Mouse (Mus musculus): ENCODE results near the gene Rab13.

Gene Rab13

DNA sequence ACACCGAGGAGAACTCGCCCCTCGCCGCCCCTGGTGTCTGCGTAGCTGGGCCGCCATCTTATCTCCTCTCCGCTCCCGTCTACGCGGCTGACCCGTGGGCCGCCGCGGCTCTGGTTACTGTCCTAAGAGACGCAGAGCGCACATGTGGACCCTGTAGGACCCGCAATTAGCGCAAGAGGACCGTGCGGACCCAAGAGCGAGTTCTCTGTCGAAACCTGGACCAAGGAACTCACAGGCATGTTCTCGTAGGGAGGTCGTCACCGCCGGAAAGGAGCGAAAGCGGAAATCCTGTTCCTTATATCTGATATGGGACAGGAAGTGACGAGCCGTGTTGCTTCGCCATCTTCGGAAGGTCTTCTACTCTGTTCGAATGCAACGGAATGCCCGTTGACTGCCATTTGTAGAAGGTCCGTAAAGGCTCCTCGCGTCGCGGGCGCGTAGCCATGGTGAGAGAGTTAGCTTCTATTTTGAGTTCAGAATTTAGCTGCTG is at the start of gene Rab13, which contains the start of gene Rps27:
Rab13 (plus strand) TSS at position 319 of the 490 bp plus-strand sequence.
Rps27 (minus strand) TSS at position 275 of the 490 bp plus-strand sequence.
- in situ Hi-C loops (cut with MboI; ENCODE audit: low pct_unique_long_range_greater_than_20kb in 1 of 2, low sequenced_read_pairs in 2 of 2, unreplicated experiment in 1 of 2) = no loop called here

DNA sequence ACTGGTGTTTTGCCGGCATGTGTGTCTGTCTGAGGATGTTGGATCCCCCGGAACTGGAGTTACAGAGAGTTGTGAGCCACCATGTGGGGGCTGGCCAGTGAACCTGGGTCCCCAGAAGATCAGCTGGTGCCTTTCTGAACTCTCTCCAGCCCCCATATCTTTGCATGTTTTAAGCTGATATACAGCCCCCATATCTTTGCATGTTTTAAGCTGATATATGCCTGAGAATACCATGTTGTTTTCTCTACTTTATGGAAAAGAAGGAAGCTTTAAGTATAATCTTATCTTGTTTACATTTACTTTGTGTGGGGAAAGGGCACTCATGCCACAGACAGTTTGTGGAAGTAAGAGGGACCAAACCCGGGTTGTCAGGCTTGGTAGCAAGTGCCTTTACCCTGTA is 33.9 kb upstream of the Rab13 start:
- in situ Hi-C loops (cut with MboI; ENCODE audit: low pct_unique_long_range_greater_than_20kb in 1 of 2, low sequenced_read_pairs in 2 of 2, unreplicated experiment in 1 of 2) = no loop called here

DNA sequence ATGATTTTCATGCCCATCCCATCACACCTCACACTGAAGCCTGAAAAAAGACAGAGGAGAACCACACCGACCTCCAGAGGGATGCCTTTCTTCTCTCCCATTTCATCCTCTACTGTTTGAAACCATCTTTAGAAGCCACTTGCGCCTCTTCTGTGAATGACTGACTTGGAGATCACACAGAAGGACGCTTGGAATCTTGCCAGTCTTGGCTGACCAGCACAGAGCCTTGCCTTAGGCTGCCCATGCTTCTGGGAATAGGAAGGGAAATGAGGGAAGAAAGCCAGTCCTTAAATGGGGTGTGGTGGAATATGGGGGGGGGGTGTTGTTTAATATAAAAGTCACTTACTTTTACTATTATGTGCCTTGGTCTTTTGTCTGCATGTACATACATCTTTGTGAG is 29.9 kb upstream of the Rab13 start:
- in situ Hi-C loops (cut with MboI; ENCODE audit: low pct_unique_long_range_greater_than_20kb in 1 of 2, low sequenced_read_pairs in 2 of 2, unreplicated experiment in 1 of 2) = no loop called here

DNA sequence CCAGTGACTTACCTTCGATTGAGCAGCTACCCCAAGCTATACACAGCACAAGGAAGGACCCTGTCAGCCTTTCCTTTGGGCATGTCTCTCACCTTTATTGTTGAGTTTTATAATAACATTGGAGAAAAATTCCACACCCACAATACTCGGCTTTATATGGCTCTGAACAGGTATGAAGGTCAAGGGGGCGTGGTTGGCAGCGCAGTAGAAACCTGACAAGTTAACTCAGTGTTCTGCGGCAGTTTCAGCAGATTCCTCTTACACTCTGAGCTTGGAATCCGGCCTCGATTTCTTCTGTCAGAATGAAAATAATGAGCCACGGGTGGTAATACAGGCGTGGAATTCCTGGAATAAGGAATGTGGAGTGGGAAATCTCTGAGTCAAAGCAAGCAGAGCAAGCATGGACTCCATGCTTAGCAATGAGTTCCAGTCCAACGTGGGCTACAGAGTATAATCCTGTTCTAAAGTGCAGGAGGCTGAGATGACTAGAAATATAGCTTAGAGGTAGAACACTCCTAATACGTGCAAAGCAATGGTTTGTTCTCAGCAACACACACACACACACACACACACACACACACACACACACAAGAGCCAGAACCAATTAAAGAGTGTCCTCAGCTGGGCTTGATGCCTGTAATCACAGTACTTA is 22.5 kb upstream of the Rab13 start:
- in situ Hi-C loops (cut with MboI; ENCODE audit: low pct_unique_long_range_greater_than_20kb in 1 of 2, low sequenced_read_pairs in 2 of 2, unreplicated experiment in 1 of 2) = no loop called here

- in situ Hi-C loops (cut with MboI; ENCODE audit: low pct_unique_long_range_greater_than_20kb in 1 of 2, low sequenced_read_pairs in 2 of 2, unreplicated experiment in 1 of 2) = no loop called here
Measured at GRCm38 (mm10) chr3:90194759-90195158, 18.7 kb upstream of the Rab13 start.

GRCm38 (mm10) chr3:90195644-90196043 is 17.9 kb upstream of the Rab13 start:
- in situ Hi-C loops (cut with MboI; ENCODE audit: low pct_unique_long_range_greater_than_20kb in 1 of 2, low sequenced_read_pairs in 2 of 2, unreplicated experiment in 1 of 2) = no loop called here

DNA sequence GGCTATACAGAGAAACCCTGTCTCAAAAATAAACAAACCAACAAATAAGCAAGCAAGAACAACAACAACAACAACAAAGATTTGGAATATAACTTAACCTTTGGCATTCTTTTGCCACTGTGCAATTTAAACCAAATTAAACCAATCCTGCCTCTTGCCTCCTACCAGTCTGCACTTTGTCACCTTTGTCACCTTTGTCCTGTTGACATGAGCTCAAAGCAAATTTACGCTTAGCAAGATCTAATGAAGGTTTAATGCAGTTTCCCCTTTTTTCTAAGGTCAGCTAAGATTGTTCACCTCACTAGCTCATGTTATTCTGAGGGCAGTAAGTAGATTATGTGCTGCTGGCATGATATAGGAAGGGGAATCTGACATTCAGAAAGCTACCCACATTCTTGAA is 15.9 kb upstream of the Rab13 start:
- in situ Hi-C loops (cut with MboI; ENCODE audit: low pct_unique_long_range_greater_than_20kb in 1 of 2, low sequenced_read_pairs in 2 of 2, unreplicated experiment in 1 of 2) = no loop called here

DNA sequence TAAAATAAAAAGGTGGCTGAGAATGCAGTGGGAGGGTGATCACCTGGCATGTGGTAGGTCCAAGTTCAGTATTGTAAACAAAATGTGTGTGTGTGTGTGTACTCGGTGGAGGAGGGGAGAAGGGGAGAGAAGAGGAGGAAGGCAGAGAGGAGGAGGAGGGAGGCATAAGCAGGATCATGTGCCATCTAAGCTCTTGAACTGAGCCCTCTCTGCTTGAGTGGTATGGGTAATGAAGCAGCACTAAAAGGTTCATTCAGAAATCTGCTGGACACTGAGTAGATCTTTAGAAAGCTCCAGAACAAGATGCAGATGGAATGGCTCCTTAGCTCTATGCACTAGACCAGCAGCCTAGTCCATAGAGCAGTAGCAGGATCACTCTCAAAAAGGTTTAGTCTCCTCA is 10.6 kb upstream of the Rab13 start:
- in situ Hi-C loops (cut with MboI; ENCODE audit: low pct_unique_long_range_greater_than_20kb in 1 of 2, low sequenced_read_pairs in 2 of 2, unreplicated experiment in 1 of 2) = no loop called here

DNA sequence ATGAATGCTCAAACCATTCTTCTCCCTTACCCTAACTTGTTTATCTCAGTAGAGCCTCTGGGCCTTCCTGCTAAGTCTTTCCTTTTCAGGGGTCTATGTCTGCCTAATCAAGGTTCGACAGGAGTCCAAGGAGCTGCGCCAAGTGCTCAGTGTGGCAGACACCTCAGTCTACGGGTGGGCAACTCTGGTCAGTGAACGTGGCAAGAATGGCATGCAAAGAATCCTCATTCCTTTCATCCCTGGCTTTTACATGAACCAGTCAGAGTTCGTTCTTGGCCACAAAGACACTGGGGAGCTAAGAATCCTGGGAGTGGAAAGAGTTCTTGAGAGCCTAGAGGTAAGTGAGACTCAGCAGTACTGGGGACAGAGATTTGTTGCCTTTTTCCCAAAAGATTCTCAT is 9.9 kb upstream of the Rab13 start:
- in situ Hi-C loops (cut with MboI; ENCODE audit: low pct_unique_long_range_greater_than_20kb in 1 of 2, low sequenced_read_pairs in 2 of 2, unreplicated experiment in 1 of 2) = no loop called here

- in situ Hi-C loops (cut with MboI; ENCODE audit: low pct_unique_long_range_greater_than_20kb in 1 of 2, low sequenced_read_pairs in 2 of 2, unreplicated experiment in 1 of 2) = no loop called here
Measured at GRCm38 (mm10) chr3:90204582-90204981, 8.9 kb upstream of the Rab13 start.

GRCm38 (mm10) chr3:90208662-90209061 is 4.8 kb upstream of the Rab13 start:
- in situ Hi-C loops (cut with MboI; ENCODE audit: low pct_unique_long_range_greater_than_20kb in 1 of 2, low sequenced_read_pairs in 2 of 2, unreplicated experiment in 1 of 2) = no loop called here

GRCm38 (mm10) chr3:90209908-90210566 is 3.5 kb upstream of the Rab13 start:
- in situ Hi-C loops (cut with MboI; ENCODE audit: low pct_unique_long_range_greater_than_20kb in 1 of 2, low sequenced_read_pairs in 2 of 2, unreplicated experiment in 1 of 2) = no loop called here

DNA sequence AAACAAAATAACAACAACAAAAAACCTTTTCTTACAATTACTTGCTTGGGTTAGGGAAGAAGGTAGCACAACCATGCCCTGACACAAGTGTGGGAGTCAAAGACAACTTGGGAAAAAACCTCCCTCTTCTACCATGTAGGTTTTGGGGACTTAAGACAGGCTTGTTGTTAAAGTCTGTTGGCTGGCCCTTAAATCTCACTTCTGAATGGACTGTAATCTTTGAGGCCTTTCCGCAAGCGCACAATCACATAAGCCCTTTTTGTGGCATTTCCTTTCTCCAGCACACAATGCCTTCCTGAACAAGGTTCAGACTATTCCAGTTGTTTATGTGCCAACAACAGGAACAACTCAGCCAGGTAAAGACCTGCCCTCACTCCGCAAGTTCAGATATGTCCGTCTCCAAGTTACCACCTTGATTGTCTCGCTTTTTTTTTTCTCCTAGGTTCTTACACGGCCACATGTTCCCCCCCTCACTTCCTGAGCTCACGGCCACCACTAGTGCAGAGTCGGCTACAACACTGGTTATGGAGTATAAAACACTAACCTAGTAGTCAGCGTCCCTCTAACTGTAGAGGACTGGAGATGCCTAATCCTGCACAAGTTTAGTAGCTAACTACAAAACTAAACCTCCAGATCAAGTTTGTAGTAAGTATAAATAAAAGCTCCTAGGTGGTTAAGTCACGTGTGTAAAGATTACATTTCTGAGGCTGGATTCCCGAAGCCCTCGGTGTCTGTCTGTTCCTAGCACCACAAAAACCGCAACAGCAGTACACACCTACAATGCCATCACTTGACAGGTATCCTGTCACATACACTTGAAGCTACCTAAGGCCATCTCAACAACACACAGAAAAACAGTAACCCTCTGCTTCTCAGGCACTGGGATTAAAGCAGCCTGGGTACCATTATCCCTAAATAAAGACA is 1.8 kb upstream of the Rab13 start:
- in situ Hi-C loops (cut with MboI; ENCODE audit: low pct_unique_long_range_greater_than_20kb in 1 of 2, low sequenced_read_pairs in 2 of 2, unreplicated experiment in 1 of 2) = no loop called here

DNA sequence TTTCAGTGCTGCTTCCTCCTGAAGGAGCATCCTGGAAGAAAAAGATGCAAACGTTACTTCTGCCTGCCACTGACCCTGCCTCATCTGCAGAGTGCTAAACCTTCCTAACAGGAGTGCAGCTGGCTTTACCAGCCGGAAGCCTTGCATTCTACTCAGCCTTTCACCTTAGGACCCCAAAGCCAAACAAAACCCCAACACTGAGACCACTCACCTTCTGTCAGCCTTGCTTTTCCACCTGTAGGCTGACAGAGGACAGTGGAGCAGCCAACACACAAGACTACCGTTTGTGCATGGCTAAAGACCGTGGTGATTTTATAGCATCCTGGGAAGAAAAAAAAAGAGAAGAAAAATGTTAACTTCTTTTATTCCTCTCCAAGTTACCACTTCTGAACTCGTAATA is 772 bp upstream of the Rab13 start:
- in situ Hi-C loops (cut with MboI; ENCODE audit: low pct_unique_long_range_greater_than_20kb in 1 of 2, low sequenced_read_pairs in 2 of 2, unreplicated experiment in 1 of 2) = no loop called here

- in situ Hi-C loops (cut with MboI; ENCODE audit: low pct_unique_long_range_greater_than_20kb in 1 of 2, low sequenced_read_pairs in 2 of 2, unreplicated experiment in 1 of 2) = no loop called here
Measured at GRCm38 (mm10) chr3:90213956-90214684, 625 bp downstream of the Rab13 start.

GRCm38 (mm10) chr3:90215825-90216380 is 2.4 kb downstream of the Rab13 start:
- in situ Hi-C loops (cut with MboI; ENCODE audit: low pct_unique_long_range_greater_than_20kb in 1 of 2, low sequenced_read_pairs in 2 of 2, unreplicated experiment in 1 of 2) = no loop called here

GRCm38 (mm10) chr3:90220088-90220487 is 6.6 kb downstream of the Rab13 start:
- in situ Hi-C loops (cut with MboI; ENCODE audit: low pct_unique_long_range_greater_than_20kb in 1 of 2, low sequenced_read_pairs in 2 of 2, unreplicated experiment in 1 of 2) = loop anchor here in 1 of 2 experiments (10.0 kb wide), 1 partner anchor 155 kb away; no protein-coding TSS in a partner anchor

GRCm38 (mm10) chr3:90220531-90220951 is 7.0 kb downstream of the Rab13 start:
- in situ Hi-C loops (cut with MboI; ENCODE audit: low pct_unique_long_range_greater_than_20kb in 1 of 2, low sequenced_read_pairs in 2 of 2, unreplicated experiment in 1 of 2) = loop anchor here in 1 of 2 experiments (10.0 kb wide), 1 partner anchor 154 kb away; no protein-coding TSS in a partner anchor
